Mouse (Mus musculus) kidney, adult 2 months (tissue): ENCODE measurements around the gene Foxn1.

Experiments used
- CTCF ChIP-seq: fragments of 200-500 bp; conservative IDR thresholded peaks from 2 replicates; pipeline ENCODE4 v1.5.1; 2011; ENCODE audit warnings: low read depth, mild to moderate bottlenecking, control low read depth, low read length, moderate library complexity, mixed read lengths; ENCODE audit not compliant: insufficient read depth, insufficient read length
- POLR2A ChIP-seq: fragments of 200-500 bp; IDR thresholded peaks from one replicate; pipeline ENCODE4 v1.6.1; 2011; ENCODE audit warnings: low read depth, low read length, control low read depth

GRCm38 (mm10) chr11:78353081-78353480 is 33.3 kb downstream of the Foxn1 start:
- TF ChIP-seq CTCF (no peak), POLR2A (no peak)
